Mouse (Mus musculus): ENCODE results near the gene Mrpl23.
A peak's percentile ranks its signal among the peaks of the same experiment; 100 is the strongest.

Mrpl23 gene

GRCm38 (mm10) chr7:142553417-142554335 is 21.2 kb downstream of the Mrpl23 start:
- no peak for DNase-seq

DNA sequence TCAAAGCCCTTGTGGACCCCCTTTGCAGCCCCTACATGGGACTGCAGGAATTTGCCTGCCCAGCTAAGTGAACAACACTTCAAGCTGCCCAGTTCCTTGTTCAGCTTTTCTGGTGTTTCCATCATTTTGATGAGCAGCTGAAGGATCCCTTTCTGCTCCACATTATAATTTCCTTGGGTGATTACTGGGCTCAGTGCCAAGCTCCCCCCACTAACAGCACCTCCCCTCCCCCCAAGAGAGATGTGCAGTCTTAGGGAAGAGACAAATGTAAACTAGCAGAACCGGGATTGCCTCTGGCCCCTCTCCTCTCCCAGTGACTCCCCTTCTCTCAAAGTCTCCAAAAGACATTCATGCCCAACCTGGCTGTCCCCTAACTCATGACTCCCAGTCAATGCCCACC is 22.1 kb downstream of the Mrpl23 start:
- no peak for DNase-seq

GRCm38 (mm10) chr7:142555366-142556088 is 23.0 kb downstream of the Mrpl23 start:
- DNase-seq: no peak

DNA sequence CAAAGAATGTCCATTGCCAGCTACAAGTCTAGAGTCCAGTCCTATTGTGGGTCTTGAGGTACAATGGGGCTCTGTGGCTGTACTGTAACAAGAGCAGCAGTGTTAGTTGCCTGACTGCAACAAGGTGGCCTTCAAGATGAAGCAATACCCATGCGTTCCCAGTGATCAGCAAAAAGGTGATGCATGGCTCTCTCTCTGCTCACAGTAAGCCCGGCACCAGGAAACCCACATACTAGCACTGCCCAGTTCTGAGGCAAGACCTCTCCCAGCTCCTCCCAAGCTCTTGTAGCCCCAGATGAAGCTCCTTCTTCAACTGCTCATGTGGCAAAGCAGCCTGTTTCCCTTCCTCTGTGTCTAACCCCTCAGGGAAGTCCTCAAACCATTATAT is 23.6 kb downstream of the Mrpl23 start:
- no peak for DNase-seq

- no peak for DNase-seq
Measured at GRCm38 (mm10) chr7:142557696-142558095, 25.2 kb downstream of the Mrpl23 start.

GRCm38 (mm10) chr7:142558511-142559146 is 26.1 kb downstream of the Mrpl23 start:
- DNase-seq: no peak

DNA sequence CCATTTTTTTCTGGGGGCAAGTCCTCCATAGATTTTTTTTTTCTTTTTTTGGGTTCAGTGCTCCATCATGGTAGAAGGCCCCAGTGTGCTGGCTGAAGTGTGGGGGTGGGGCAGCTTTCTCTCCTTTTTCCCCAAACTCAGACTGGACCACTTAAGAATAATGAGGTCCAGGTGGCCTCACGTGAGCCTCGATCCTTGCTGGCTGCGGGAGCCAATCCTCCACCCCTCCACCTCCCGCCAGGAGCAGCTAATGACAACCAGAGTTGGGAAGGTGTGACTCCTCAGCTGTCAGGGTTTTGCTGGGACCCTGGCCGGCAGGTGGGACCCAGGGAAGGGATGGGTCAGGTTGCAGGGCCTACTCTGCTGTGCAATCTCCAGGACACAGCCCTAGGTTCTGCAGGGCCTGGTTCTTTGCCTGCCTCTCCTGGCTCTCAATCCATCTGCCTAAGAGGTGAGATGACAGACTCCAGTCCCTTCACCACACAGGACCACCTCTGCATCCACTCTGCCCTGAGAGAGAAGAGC is 27.2 kb downstream of the Mrpl23 start:
- DNase-seq: no peak

GRCm38 (mm10) chr7:142560942-142561855 is 28.7 kb downstream of the Mrpl23 start:
- DNase-seq: no peak

GRCm38 (mm10) chr7:142561856-142562404 is 29.4 kb downstream of the Mrpl23 start:
- peak; percentile 92 for DNase-seq

DNA sequence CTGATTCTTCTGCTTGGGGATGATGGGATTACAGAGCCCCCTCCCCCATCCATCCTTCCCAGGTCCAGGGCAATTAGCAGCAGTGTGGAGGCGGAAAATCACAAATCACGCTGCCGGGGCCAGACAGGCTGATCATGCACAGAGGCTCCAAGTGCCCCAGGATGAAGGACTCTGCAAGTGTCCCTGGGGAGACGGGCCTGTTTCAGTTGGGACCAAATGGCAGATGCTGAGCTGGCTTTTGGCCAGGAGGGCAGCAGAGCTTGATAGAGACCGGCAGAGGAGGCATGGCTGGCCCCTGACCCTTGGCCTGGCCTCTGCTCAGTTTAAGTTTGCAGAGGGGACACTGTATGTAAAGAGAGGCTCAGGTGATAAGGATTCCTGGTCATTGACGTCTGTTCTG is 30.7 kb downstream of the Mrpl23 start:
- DNase-seq: peak; percentile 49

DNA sequence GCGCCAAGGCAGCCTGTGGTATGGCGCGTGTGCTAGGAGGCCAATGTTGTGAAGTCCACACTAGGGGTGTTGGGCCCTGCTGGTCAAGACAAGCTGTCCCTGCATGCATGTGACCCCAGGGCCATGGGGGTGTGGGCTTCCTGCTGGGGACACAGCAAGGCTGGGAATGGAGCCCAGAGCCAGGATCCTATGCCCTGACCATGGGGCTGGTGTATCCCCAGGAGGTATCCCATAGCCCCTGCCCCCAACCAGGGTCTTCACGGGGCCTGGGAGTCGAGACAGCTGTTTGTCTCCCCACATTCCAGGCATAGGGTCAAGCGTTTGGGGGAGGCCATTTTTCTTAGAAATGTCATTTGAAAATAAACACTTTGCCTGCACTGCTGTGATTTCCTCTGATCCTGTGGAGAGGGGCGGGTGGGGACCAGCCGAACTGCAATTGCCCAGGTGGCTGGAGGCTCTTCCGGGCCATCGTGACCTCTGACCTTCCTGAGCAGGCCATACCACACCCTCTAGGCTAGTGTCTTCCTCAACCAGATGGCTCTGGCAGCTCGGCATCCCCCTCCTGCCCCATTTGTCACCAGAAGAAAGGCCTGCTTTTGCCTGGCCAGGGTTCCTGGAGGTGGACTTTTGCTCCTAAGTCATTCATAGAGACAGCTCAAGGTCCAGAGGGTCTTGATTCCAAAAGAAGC is 32.6 kb downstream of the Mrpl23 start:
- DNase-seq: no peak

DNA sequence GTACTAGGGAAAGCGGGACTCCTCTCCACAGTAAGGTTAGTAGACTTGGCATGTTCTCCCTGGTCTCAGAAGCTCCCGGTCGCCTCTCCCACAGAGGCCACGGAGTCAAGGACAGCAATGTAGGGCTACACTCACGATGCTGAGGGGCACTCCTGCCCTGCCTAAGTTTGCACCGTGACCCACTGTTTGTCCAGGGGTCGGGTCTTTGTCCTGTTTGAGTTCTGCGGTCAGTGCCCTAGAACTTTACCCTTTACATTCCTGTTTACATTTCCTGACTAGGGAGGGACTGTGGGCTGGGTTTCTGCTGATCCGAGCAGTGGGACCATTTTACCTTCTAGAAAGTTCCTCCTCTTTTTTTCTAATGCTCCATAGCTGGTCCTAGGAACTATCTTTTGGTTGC is 34.0 kb downstream of the Mrpl23 start:
- DNase-seq: no peak

DNA sequence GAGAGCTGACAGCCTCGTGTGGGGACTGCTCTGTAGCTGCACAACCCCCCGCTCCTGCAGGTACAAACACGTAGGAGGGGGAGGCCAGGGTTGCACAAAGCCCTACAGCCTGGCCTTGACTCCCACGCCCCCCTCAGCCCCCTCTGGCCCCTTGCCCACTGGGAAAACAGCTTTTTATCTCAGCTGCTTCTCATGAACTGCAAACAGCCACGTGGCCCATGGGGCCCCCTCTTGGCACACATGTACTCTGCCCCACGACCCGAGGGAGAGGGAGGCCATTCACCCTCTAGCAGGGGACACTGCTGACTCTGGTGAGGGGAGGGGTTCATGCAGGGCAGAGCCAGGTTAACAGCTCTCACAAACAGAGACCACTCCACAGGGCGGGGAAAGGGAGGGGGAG is 36.5 kb downstream of the Mrpl23 start:
- peak; percentile 8 for DNase-seq

DNA sequence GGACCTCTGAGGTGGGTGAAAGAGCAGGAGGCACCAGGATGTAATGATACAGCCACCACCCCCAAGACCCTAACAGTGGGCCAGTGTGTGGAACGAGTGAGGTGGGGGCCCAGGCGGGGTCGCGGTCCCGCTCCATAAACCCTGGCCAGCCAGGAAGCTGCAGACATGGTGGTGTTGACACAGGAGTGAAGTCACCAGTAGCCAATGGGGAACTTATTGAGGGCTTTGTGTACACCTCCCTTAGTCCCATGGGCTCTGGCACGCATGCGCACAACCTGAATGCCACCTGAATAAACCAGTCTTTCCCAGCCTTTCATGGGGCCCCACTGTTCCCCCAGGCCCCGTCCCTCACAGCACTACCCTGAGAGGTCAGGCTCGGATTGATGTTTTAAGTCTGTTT is 38.1 kb downstream of the Mrpl23 start:
- peak; percentile 3 for DNase-seq

DNA sequence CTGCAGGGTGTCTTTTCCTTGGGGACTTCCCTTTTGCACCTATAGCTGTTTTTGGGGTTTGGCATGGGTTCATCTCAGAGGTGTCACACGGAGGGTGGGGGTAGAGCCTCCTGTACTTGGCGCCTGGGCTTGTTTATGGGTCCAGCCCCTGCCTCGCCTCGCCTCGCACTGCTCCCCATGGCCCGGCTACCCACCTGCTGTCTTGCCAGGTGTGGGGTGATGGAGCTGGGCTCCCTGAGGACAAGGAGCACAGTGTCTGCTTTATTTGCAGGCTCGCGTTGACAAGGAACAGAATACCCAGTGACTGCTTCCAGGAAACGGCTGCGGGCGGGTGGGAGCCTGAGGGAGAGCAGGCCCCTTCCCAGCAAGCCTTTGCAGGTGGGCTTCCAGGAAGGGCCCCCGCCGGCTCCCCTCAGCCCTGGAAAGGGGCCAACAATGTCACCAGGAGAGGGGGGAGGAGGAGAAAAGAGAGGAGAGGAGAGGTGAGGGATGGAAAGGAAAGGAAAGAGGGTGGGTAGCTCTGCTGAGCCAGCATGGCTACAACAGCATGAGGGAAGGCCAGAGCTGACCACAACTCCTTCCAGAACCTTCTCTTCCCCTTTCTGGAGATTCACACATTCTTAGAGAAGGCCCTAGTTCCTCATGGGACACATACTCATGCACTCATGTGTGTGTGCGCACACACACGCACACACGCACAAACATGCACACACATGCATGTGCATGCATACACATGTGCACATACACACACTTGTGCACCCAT is 39.2 kb downstream of the Mrpl23 start:
- peak; percentile 7 for DNase-seq

DNA sequence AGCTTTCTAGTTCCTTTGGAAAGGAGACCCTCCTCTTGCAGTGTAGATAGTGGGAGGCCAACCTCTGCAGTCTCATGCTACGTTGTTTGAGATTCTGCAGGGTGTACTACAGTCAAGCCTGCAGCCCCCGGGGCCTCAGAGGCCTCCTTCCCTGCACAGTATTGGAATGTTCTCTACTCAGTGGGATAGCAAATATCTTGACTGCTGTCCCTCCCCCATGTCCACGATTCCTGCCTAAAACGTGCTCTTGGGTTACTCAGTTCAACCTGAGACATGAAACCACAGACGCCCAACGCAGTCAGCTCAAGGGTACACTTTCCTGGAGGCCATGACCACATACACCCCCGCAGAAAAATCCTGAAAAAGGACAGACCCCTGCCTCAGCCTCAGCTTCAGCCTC is 39.9 kb downstream of the Mrpl23 start:
- no peak for DNase-seq

GRCm38 (mm10) chr7:142572992-142573391 is 40.5 kb downstream of the Mrpl23 start:
- DNase-seq: no peak

DNA sequence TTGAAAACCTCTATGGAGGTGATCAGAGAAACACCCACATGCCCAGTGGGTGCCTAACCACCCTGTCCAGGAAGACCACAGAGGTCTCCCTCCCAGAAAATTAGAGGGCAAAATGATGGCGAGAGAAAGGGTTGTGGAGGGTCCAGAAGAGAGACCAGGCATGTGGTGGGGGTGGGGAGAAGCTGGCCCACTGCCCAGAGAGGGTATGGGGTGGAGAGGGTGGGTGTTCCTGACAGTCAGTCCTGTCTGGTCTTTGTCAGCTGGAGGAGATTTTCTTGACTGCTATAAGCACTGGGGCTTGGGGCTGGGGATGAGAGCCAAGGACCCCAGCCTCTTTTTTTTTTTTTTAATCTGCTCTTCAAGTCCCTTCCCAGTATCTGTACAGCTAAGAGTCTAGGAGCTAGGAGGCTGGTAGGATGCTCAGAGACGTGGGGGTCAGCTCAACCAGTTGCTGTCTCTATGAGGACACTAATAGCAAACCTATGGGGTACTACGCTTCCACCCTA is 41.7 kb downstream of the Mrpl23 start:
- DNase-seq: no peak

GRCm38 (mm10) chr7:142574826-142575351 is 42.4 kb downstream of the Mrpl23 start:
- no peak for DNase-seq

DNA sequence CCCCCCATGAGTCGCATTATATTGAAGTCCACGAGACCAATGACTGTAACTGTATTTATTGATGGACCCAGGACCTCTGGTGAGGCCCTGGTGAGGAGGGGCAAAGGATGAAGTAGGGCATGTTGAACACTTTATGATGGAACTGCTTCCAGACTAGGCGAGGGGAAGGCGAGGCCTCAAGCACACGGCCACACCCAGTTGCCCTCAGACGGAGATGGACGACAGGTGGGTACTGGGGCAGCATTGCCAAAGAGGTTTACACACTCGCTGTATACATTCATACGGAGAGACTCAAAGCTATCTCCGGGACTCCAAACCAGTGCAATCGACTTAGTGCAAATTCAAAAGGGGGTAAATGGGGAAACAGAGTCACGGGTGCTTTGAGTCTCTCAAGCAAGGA is 43.0 kb downstream of the Mrpl23 start:
- DNase-seq: no peak

Measured in cerebellum, adult 8-10 months (tissue).